Mouse (Mus musculus): ENCODE data around the gene Hoxd4.

Gene Hoxd4

GRCm38 (mm10) chr2:74706393-74706960, 5.3 kb upstream of the Hoxd4 start:
- DNase-seq (ENCODE audit: low spot score), result no peak

GRCm38 (mm10) chr2:74707599-74707998, 4.1 kb upstream of the Hoxd4 start:
- DNase-seq (ENCODE audit: low spot score), result no peak

- no peak for DNase-seq (ENCODE audit: low spot score)
These were observed 3.1 kb upstream of the Hoxd4 start for GRCm38 (mm10) chr2:74708676-74709075.

GRCm38 (mm10) chr2:74709465-74710419, 2.0 kb upstream of the Hoxd4 start:
- DNase-seq (ENCODE audit: low spot score), result no peak

- no peak for DNase-seq (ENCODE audit: low spot score)
These were observed 693 bp upstream of the Hoxd4 start for GRCm38 (mm10) chr2:74710929-74711543.

- no peak for DNase-seq (ENCODE audit: low spot score)
These were observed 1.8 kb downstream of the Hoxd4 start for GRCm38 (mm10) chr2:74713239-74714150.

- DNase-seq (ENCODE audit: low spot score), result no peak
These were observed 2.5 kb downstream of the Hoxd4 start for GRCm38 (mm10) chr2:74714156-74714789.

- DNase-seq (ENCODE audit: low spot score), result peak; percentile 40
These were observed 3.2 kb downstream of the Hoxd4 start for GRCm38 (mm10) chr2:74714881-74715280.

GRCm38 (mm10) chr2:74715504-74716241, 3.9 kb downstream of the Hoxd4 start:
- peak; percentile 94 for DNase-seq (ENCODE audit: low spot score)

GRCm38 (mm10) chr2:74720384-74720783, 8.7 kb downstream of the Hoxd4 start:
- DNase-seq (ENCODE audit: low spot score), result no peak

GRCm38 (mm10) chr2:74720955-74721491, 9.3 kb downstream of the Hoxd4 start:
- DNase-seq (ENCODE audit: low spot score), result no peak

- DNase-seq (ENCODE audit: low spot score), result no peak
These were observed 10.2 kb downstream of the Hoxd4 start for GRCm38 (mm10) chr2:74721882-74722281.

- DNase-seq (ENCODE audit: low spot score), result no peak
These were observed 11.2 kb downstream of the Hoxd4 start for GRCm38 (mm10) chr2:74722949-74723348.

- DNase-seq (ENCODE audit: low spot score), result no peak
These were observed 12.7 kb downstream of the Hoxd4 start for GRCm38 (mm10) chr2:74724244-74725015.

- DNase-seq (ENCODE audit: low spot score), result no peak
These were observed 13.4 kb downstream of the Hoxd4 start for GRCm38 (mm10) chr2:74725171-74725570.

- no peak for DNase-seq (ENCODE audit: low spot score)
These were observed 14.8 kb downstream of the Hoxd4 start, which contains the start of gene Gm28230 for GRCm38 (mm10) chr2:74726551-74726950. Gm28230 (plus strand) TSS chr2:74726728.

GRCm38 (mm10) chr2:74726973-74727639, 15.4 kb downstream of the Hoxd4 start:
- DNase-seq (ENCODE audit: low spot score), result no peak

- DNase-seq (ENCODE audit: low spot score), result no peak
These were observed 16.0 kb downstream of the Hoxd4 start for GRCm38 (mm10) chr2:74727640-74728302.

All from urinary bladder, postnatal 25 days (tissue).